Comparison of ENCODE assay signal across 8 mouse cellular contexts in genomic region chr12:11149121-11149420, GRCm38 (mm10). TPM values are rescaled to one million over a fixed set of nuclear protein-coding genes. Genes with fewer than 3 reads are reported as not detected.
DNase-seq lines count a peak whose midpoint lies in the region; ATAC-seq lines count a peak whose summit lies in the region.
"Had no signal": no experiment of that assay in that cellular context is flagged by ENCODE, and none has a peak within 500 bp of the region (broad histone marks: within the 10 kb centered on the region; RNA-seq: fewer than 3 reads in every experiment).

No protein-coding gene starts in this region.

- peak; percentile 51 for ATAC-seq in lung, embryonic 16.5 days (ENCODE audit: low read depth)
- ATAC-seq in forebrain, embryonic 12.5 days (ENCODE audit: low FRiP score) = 0 out of 2 replicates have a peak, but pooled peaks have one; percentile 40
- ATAC-seq in limb, embryonic 12.5 days (ENCODE audit: insufficient number of reproducible peaks, insufficient read depth, low FRiP score, low TSS enrichment, low read depth) = no peak
- ATAC-seq in stomach, embryonic 15.5 days (ENCODE audit: insufficient read depth, low FRiP score, low read depth) = no peak

- H3K27ac ChIP-seq in lung, embryonic 16.5 days (ENCODE audit: low read length) = no peak overlapping the region; the same call in 1 of the 2 replicates
- no peak overlapping the region for H3K27ac ChIP-seq in forebrain, embryonic 12.5 days
- no peak overlapping the region for H3K27ac ChIP-seq in limb, embryonic 12.5 days
- H3K27ac ChIP-seq in stomach, embryonic 15.5 days = no peak overlapping the region

- peak overlapping the region; percentile 67 for H3K9ac ChIP-seq in lung, embryonic 16.5 days (ENCODE audit: low read length)
- peak overlapping the region; percentile 54; the same call in 1 of the 2 replicates for H3K9ac ChIP-seq in forebrain, embryonic 12.5 days
- no peak overlapping the region; the same call in 1 of the 2 replicates for H3K9ac ChIP-seq in limb, embryonic 12.5 days (replicated peaks)
- peak overlapping the region; percentile 33; the same call in 1 of the 2 replicates for H3K9ac ChIP-seq in stomach, embryonic 15.5 days

- WGBS in lung, embryonic 16.5 days = 1% methylated on average over 14 of the region's 14 CpGs
- under 1% methylated on average over 14 of the region's 14 CpGs for WGBS in forebrain, embryonic 12.5 days
- WGBS in limb, embryonic 12.5 days = under 1% methylated on average over 14 of the region's 14 CpGs
- WGBS in stomach, embryonic 15.5 days = 2% methylated on average over 14 of the region's 14 CpGs

- peaks cover 22% of the 10 kb centered on the region for H3K27me3 ChIP-seq in lung, embryonic 16.5 days (ENCODE audit: control insufficient read depth, insufficient read depth, low read depth, low read length)
- peaks cover 55% of the 10 kb centered on the region for H3K27me3 ChIP-seq in forebrain, embryonic 12.5 days
- peaks cover 52% of the 10 kb centered on the region for H3K27me3 ChIP-seq in limb, embryonic 12.5 days
- peaks cover 15% of the 10 kb centered on the region; the same call in 1 of the 2 replicates for H3K27me3 ChIP-seq in stomach, embryonic 15.5 days (replicated peaks)

- no peaks in the 10 kb centered on the region for H3K36me3 ChIP-seq in lung, embryonic 16.5 days (ENCODE audit: control insufficient read depth, insufficient read depth, low read length)
- no peaks in the 10 kb centered on the region for H3K36me3 ChIP-seq in forebrain, embryonic 12.5 days (replicated peaks)
- H3K36me3 ChIP-seq in limb, embryonic 12.5 days = no peaks in the 10 kb centered on the region
- no peaks in the 10 kb centered on the region for H3K36me3 ChIP-seq in stomach, embryonic 15.5 days

- peaks cover 3% of the 10 kb centered on the region; the same call in 1 of the 2 replicates for H3K4me1 ChIP-seq in lung, embryonic 16.5 days (replicated peaks; ENCODE audit: control insufficient read depth, insufficient read depth, low read length)
- peaks cover 9% of the 10 kb centered on the region for H3K4me1 ChIP-seq in forebrain, embryonic 12.5 days
- peaks cover 9% of the 10 kb centered on the region for H3K4me1 ChIP-seq in limb, embryonic 12.5 days (replicated peaks)
- no peaks in the 10 kb centered on the region for H3K4me1 ChIP-seq in stomach, embryonic 15.5 days

- DNase-seq in lung, postnatal 36 days = no peak
- no peak for DNase-seq in testis, postnatal 14 days (ENCODE audit: low spot score)
- no peak for DNase-seq in left cerebral cortex, postnatal 14 days (ENCODE audit: low spot score in 2 of 2)

- no peaks in the 10 kb centered on the region for H3K9me3 ChIP-seq in lung, embryonic 16.5 days (ENCODE audit: control insufficient read depth, low read length)
- H3K9me3 ChIP-seq in forebrain, embryonic 12.5 days = no peaks in the 10 kb centered on the region
- H3K9me3 ChIP-seq in limb, embryonic 12.5 days = 0 out of 2 replicates have a peak, but pooled peaks cover 3% of the 10 kb centered on the region
- H3K9me3 ChIP-seq in stomach, embryonic 15.5 days = no peaks in the 10 kb centered on the region

- intact Hi-C loops in left cerebral cortex, postnatal 14 days (cut with DNase I) = no loop called here

- H3K4me3 ChIP-seq in lung, embryonic 16.5 days (ENCODE audit: low read length) = peak overlapping the region; percentile 61
- H3K4me3 ChIP-seq in forebrain, embryonic 12.5 days (replicated peaks) = peak overlapping the region; percentile 60
- H3K4me3 ChIP-seq in limb, embryonic 12.5 days (replicated peaks) = peak overlapping the region; percentile 54
- peak overlapping the region; percentile 62 for H3K4me3 ChIP-seq in stomach, embryonic 15.5 days (replicated peaks)

- H3K4me2 ChIP-seq in lung, embryonic 16.5 days (ENCODE audit: low read depth, low read length) = peak overlapping the region; percentile 90
- H3K4me2 ChIP-seq in forebrain, embryonic 12.5 days = peak overlapping the region; percentile 97
- H3K4me2 ChIP-seq in limb, embryonic 12.5 days = peak overlapping the region; percentile 98
- H3K4me2 ChIP-seq in stomach, embryonic 15.5 days = peak overlapping the region; percentile 92

RNA-seq across cellular contexts. Expression of gene Kcns3, which starts 1.8 kb away (rescaled TPM):
- 8.5 and 10.3 TPM in 2 replicates for polyA plus RNA-seq in lung, embryonic 16.5 days (2015; fragmentation: Nextera tagmentation; extraction: Ambion mirVana)
- polyA plus RNA-seq in forebrain, embryonic 12.5 days (2016; fragmentation: Nextera tagmentation; extraction: Ambion mirVana) = 0.24 and 0.37 TPM in 2 replicates
- polyA plus RNA-seq in limb, embryonic 12.5 days (2016; fragmentation: Nextera tagmentation; extraction: Ambion mirVana) = 0.61 and 0.70 TPM in 2 replicates
- polyA plus RNA-seq in stomach, embryonic 15.5 days (2015; fragmentation: Nextera tagmentation; extraction: Ambion mirVana) = 8.8 and 8.9 TPM in 2 replicates
- 1 to 10 TPM; 6.0 to 6.8 TPM for total RNA-seq in left cerebral cortex, postnatal 14 days (2021)

RNA-seq across cellular contexts. Expression of gene Msgn1, which starts 59.7 kb away (rescaled TPM):
- not detected in 2 replicates for polyA plus RNA-seq in lung, embryonic 16.5 days (2015; fragmentation: Nextera tagmentation; extraction: Ambion mirVana)
- not detected in 2 replicates for polyA plus RNA-seq in forebrain, embryonic 12.5 days (2016; fragmentation: Nextera tagmentation; extraction: Ambion mirVana)
- not detected in 2 replicates for polyA plus RNA-seq in limb, embryonic 12.5 days (2016; fragmentation: Nextera tagmentation; extraction: Ambion mirVana)
- not detected in 2 replicates for polyA plus RNA-seq in stomach, embryonic 15.5 days (2015; fragmentation: Nextera tagmentation; extraction: Ambion mirVana)
- total RNA-seq in left cerebral cortex, postnatal 14 days (2021) = not detected
- total RNA-seq: heart, postnatal 14 days had no signal

Comparison
In these comparisons a context has a peak if more than half of its experiments do, and no peak if none do; other contexts are left out.
1. ATAC-seq: peak in lung, embryonic 16.5 days (single experiment) and forebrain, embryonic 12.5 days (single experiment); none in limb, embryonic 12.5 days (single experiment) and stomach, embryonic 15.5 days (single experiment).
2. Peak in every context shown above with its lines, with median percentiles within 50 percentile points of each other: H3K4me2 ChIP-seq and H3K4me3 ChIP-seq.